Mouse (Mus musculus): Measurements from ENCODE around the gene Prss56.
A peak's percentile ranks its signal among the peaks of the same experiment; 100 is the strongest.

Gene Prss56

GRCm38 (mm10) chr1:87183013-87183412, at the start of gene Prss56:
Prss56 (plus strand) TSS chr1:87183313.
- DNase-seq (ENCODE audit: extremely low spot score, low read depth, low spot score): no peak

- DNase-seq (ENCODE audit: extremely low spot score, low read depth, low spot score): no peak
Observed at GRCm38 (mm10) chr1:87141550-87141949, 41.6 kb upstream of the Prss56 start.

GRCm38 (mm10) chr1:87142456-87142855, 40.7 kb upstream of the Prss56 start:
- DNase-seq (ENCODE audit: extremely low spot score, low read depth, low spot score): no peak

GRCm38 (mm10) chr1:87143141-87143540, 40.0 kb upstream of the Prss56 start:
- no peak for DNase-seq (ENCODE audit: extremely low spot score, low read depth, low spot score)

GRCm38 (mm10) chr1:87149422-87149821, 33.7 kb upstream of the Prss56 start:
- DNase-seq (ENCODE audit: extremely low spot score, low read depth, low spot score): no peak

- DNase-seq (ENCODE audit: extremely low spot score, low read depth, low spot score): no peak
Observed at GRCm38 (mm10) chr1:87151286-87151685, 31.8 kb upstream of the Prss56 start.

- DNase-seq (ENCODE audit: extremely low spot score, low read depth, low spot score): no peak
Observed at GRCm38 (mm10) chr1:87153776-87154500, 29.2 kb upstream of the Prss56 start.

GRCm38 (mm10) chr1:87154501-87155120, 28.5 kb upstream of the Prss56 start:
- no peak for DNase-seq (ENCODE audit: extremely low spot score, low read depth, low spot score)

- DNase-seq (ENCODE audit: extremely low spot score, low read depth, low spot score): no peak
Observed at GRCm38 (mm10) chr1:87155531-87156198, 27.4 kb upstream of the Prss56 start.

GRCm38 (mm10) chr1:87156199-87156587, 26.9 kb upstream of the Prss56 start, which contains the start of gene Ecel1:
Ecel1 (minus strand) TSS chr1:87156521.
- no peak for DNase-seq (ENCODE audit: extremely low spot score, low read depth, low spot score)

- DNase-seq (ENCODE audit: extremely low spot score, low read depth, low spot score): no peak
Observed at GRCm38 (mm10) chr1:87159396-87159795, 23.7 kb upstream of the Prss56 start.

GRCm38 (mm10) chr1:87164164-87164795, 18.8 kb upstream of the Prss56 start:
- DNase-seq (ENCODE audit: extremely low spot score, low read depth, low spot score): no peak

- no peak for DNase-seq (ENCODE audit: extremely low spot score, low read depth, low spot score)
Observed at GRCm38 (mm10) chr1:87164796-87165184, 18.3 kb upstream of the Prss56 start.

- DNase-seq (ENCODE audit: extremely low spot score, low read depth, low spot score): no peak
Observed at GRCm38 (mm10) chr1:87170458-87170857, 12.7 kb upstream of the Prss56 start.

GRCm38 (mm10) chr1:87171312-87171711, 11.8 kb upstream of the Prss56 start:
- no peak for DNase-seq (ENCODE audit: extremely low spot score, low read depth, low spot score)

GRCm38 (mm10) chr1:87172316-87172715, 10.8 kb upstream of the Prss56 start:
- no peak for DNase-seq (ENCODE audit: extremely low spot score, low read depth, low spot score)

GRCm38 (mm10) chr1:87174006-87174955, 8.8 kb upstream of the Prss56 start:
- DNase-seq (ENCODE audit: extremely low spot score, low read depth, low spot score): peak; percentile 56

- DNase-seq (ENCODE audit: extremely low spot score, low read depth, low spot score): no peak
Observed at GRCm38 (mm10) chr1:87175852-87176292, 7.2 kb upstream of the Prss56 start.

GRCm38 (mm10) chr1:87180896-87181295, 2.2 kb upstream of the Prss56 start:
- no peak for DNase-seq (ENCODE audit: extremely low spot score, low read depth, low spot score)

- no peak for DNase-seq (ENCODE audit: extremely low spot score, low read depth, low spot score)
Observed at GRCm38 (mm10) chr1:87183998-87184750, 1.1 kb downstream of the Prss56 start.
